Mouse (Mus musculus): ENCODE measurements around the gene Cdc42ep4. TPM values are rescaled to one million over a fixed set of nuclear protein-coding genes. Genes with fewer than 3 reads are reported as not detected.

Gene Cdc42ep4
- polyA plus RNA-seq, 1 experiment from 2014 or later, result 51.6 TPM

- peaks cover 22% of the 10 kb centered on the region for H3K4me1 ChIP-seq (ENCODE audit: control insufficient read depth, insufficient read depth, low read length)
- H3K36me3 ChIP-seq (ENCODE audit: control insufficient read depth, insufficient read depth, low read length), result no peaks in the 10 kb centered on the region
- H3K27ac ChIP-seq (ENCODE audit: low read length), result no peak overlapping the region
- H3K9ac ChIP-seq (replicated peaks; ENCODE audit: low read depth, low read length), result no peak overlapping the region
- H3K4me2 ChIP-seq (replicated peaks; ENCODE audit: low read depth, low read length), result no peak overlapping the region
- no peaks in the 10 kb centered on the region for H3K9me3 ChIP-seq (ENCODE audit: control insufficient read depth, low read depth, low read length)
- no peaks in the 10 kb centered on the region for H3K27me3 ChIP-seq (ENCODE audit: control insufficient read depth, insufficient read depth, low read length)
- no peak for ATAC-seq (ENCODE audit: insufficient number of reproducible peaks, insufficient read depth, low FRiP score, low read depth)
- WGBS, result 78% methylated on average over 3 of the region's 3 CpGs
- H3K4me3 ChIP-seq (ENCODE audit: low read depth, low read length), result no peak overlapping the region
Measured at GRCm38 (mm10) chr11:113768356-113768755, 16.7 kb upstream of the Cdc42ep4 start.

- Histone ChIP-seq H3K9ac (replicated peaks; ENCODE audit: low read depth, low read length) (no peak overlapping the region), H3K27ac (ENCODE audit: low read length) (no peak overlapping the region), H3K27me3 (ENCODE audit: control insufficient read depth, insufficient read depth, low read length) (no peaks in the 10 kb centered on the region), H3K36me3 (ENCODE audit: control insufficient read depth, insufficient read depth, low read length) (no peaks in the 10 kb centered on the region), H3K9me3 (ENCODE audit: control insufficient read depth, low read depth, low read length) (no peaks in the 10 kb centered on the region), H3K4me3 (ENCODE audit: low read depth, low read length) (no peak overlapping the region), H3K4me2 (replicated peaks; ENCODE audit: low read depth, low read length) (no peak overlapping the region), H3K4me1 (ENCODE audit: control insufficient read depth, insufficient read depth, low read length) (peaks cover 24% of the 10 kb centered on the region)
- ATAC-seq (ENCODE audit: insufficient number of reproducible peaks, insufficient read depth, low FRiP score, low read depth), result no peak
- 51% methylated on average over 8 of the region's 8 CpGs for WGBS
Measured at GRCm38 (mm10) chr11:113767285-113767684, 15.6 kb upstream of the Cdc42ep4 start.

- no peak overlapping the region for H3K4me2 ChIP-seq (replicated peaks; ENCODE audit: low read depth, low read length)
- ATAC-seq (ENCODE audit: insufficient number of reproducible peaks, insufficient read depth, low FRiP score, low read depth), result 0 out of 2 replicates have a peak, but pooled peaks have one; percentile 29
- peaks cover 24% of the 10 kb centered on the region for H3K4me1 ChIP-seq (ENCODE audit: control insufficient read depth, insufficient read depth, low read length)
- peak overlapping the region; percentile 39; the same call in 1 of the 2 replicates for H3K27ac ChIP-seq (ENCODE audit: low read length)
- H3K9ac ChIP-seq (replicated peaks; ENCODE audit: low read depth, low read length), result 0 out of 2 replicates have a peak overlapping the region, but pooled peaks have one; percentile 0
- H3K4me3 ChIP-seq (ENCODE audit: low read depth, low read length), result no peak overlapping the region
- no peaks in the 10 kb centered on the region for H3K36me3 ChIP-seq (ENCODE audit: control insufficient read depth, insufficient read depth, low read length)
- no peaks in the 10 kb centered on the region for H3K27me3 ChIP-seq (ENCODE audit: control insufficient read depth, insufficient read depth, low read length)
- no peaks in the 10 kb centered on the region for H3K9me3 ChIP-seq (ENCODE audit: control insufficient read depth, low read depth, low read length)
- WGBS, result 27% methylated on average over 10 of the region's 10 CpGs
Measured at GRCm38 (mm10) chr11:113766284-113766985, 14.8 kb upstream of the Cdc42ep4 start.

GRCm38 (mm10) chr11:113764132-113764849 lies 12.6 kb upstream of the Cdc42ep4 start:
- H3K27me3 ChIP-seq (ENCODE audit: control insufficient read depth, insufficient read depth, low read length), result no peaks in the 10 kb centered on the region
- H3K9me3 ChIP-seq (ENCODE audit: control insufficient read depth, low read depth, low read length), result no peaks in the 10 kb centered on the region
- WGBS, result 66% methylated on average over 6 of the region's 6 CpGs
- no peak overlapping the region for H3K9ac ChIP-seq (replicated peaks; ENCODE audit: low read depth, low read length)
- no peak overlapping the region for H3K4me2 ChIP-seq (replicated peaks; ENCODE audit: low read depth, low read length)
- peaks cover 24% of the 10 kb centered on the region for H3K4me1 ChIP-seq (ENCODE audit: control insufficient read depth, insufficient read depth, low read length)
- ATAC-seq (ENCODE audit: insufficient number of reproducible peaks, insufficient read depth, low FRiP score, low read depth), result no peak
- H3K36me3 ChIP-seq (ENCODE audit: control insufficient read depth, insufficient read depth, low read length), result no peaks in the 10 kb centered on the region
- H3K27ac ChIP-seq (ENCODE audit: low read length), result no peak overlapping the region
- no peak overlapping the region for H3K4me3 ChIP-seq (ENCODE audit: low read depth, low read length)

- Histone ChIP-seq H3K4me3 (ENCODE audit: low read depth, low read length) (no peak overlapping the region), H3K4me1 (ENCODE audit: control insufficient read depth, insufficient read depth, low read length) (peaks cover 24% of the 10 kb centered on the region), H3K9ac (replicated peaks; ENCODE audit: low read depth, low read length) (no peak overlapping the region), H3K27me3 (ENCODE audit: control insufficient read depth, insufficient read depth, low read length) (no peaks in the 10 kb centered on the region), H3K27ac (ENCODE audit: low read length) (no peak overlapping the region), H3K9me3 (ENCODE audit: control insufficient read depth, low read depth, low read length) (no peaks in the 10 kb centered on the region), H3K4me2 (replicated peaks; ENCODE audit: low read depth, low read length) (0 out of 2 replicates have a peak overlapping the region, but pooled peaks have one; percentile 6), H3K36me3 (ENCODE audit: control insufficient read depth, insufficient read depth, low read length) (no peaks in the 10 kb centered on the region)
- ATAC-seq (ENCODE audit: insufficient number of reproducible peaks, insufficient read depth, low FRiP score, low read depth), result peak; percentile 53; the same call in 1 of the 2 replicates
- WGBS, result 7% methylated on average over 5 of the region's 5 CpGs
Measured at GRCm38 (mm10) chr11:113763449-113763848, 11.8 kb upstream of the Cdc42ep4 start.

GRCm38 (mm10) chr11:113762136-113762797 lies 10.6 kb upstream of the Cdc42ep4 start:
- WGBS, result 77% methylated on average over 8 of the region's 8 CpGs

GRCm38 (mm10) chr11:113761646-113762045 lies 10.0 kb upstream of the Cdc42ep4 start:
- Histone ChIP-seq H3K4me3 (ENCODE audit: low read depth, low read length) (no peak overlapping the region), H3K36me3 (ENCODE audit: control insufficient read depth, insufficient read depth, low read length) (no peaks in the 10 kb centered on the region), H3K4me1 (ENCODE audit: control insufficient read depth, insufficient read depth, low read length) (peaks cover 12% of the 10 kb centered on the region), H3K9me3 (ENCODE audit: control insufficient read depth, low read depth, low read length) (no peaks in the 10 kb centered on the region), H3K27ac (ENCODE audit: low read length) (no peak overlapping the region), H3K4me2 (replicated peaks; ENCODE audit: low read depth, low read length) (no peak overlapping the region), H3K27me3 (ENCODE audit: control insufficient read depth, insufficient read depth, low read length) (no peaks in the 10 kb centered on the region), H3K9ac (replicated peaks; ENCODE audit: low read depth, low read length) (no peak overlapping the region)
- no peak for ATAC-seq (ENCODE audit: insufficient number of reproducible peaks, insufficient read depth, low FRiP score, low read depth)
- WGBS, result 82% methylated on average over 7 of the region's 7 CpGs

More at GRCm38 (mm10) chr11:113762136-113762797, 10.6 kb upstream of the Cdc42ep4 start:
- H3K4me1 ChIP-seq (ENCODE audit: control insufficient read depth, insufficient read depth, low read length), result peaks cover 17% of the 10 kb centered on the region
- H3K27me3 ChIP-seq (ENCODE audit: control insufficient read depth, insufficient read depth, low read length), result no peaks in the 10 kb centered on the region
- no peaks in the 10 kb centered on the region for H3K36me3 ChIP-seq (ENCODE audit: control insufficient read depth, insufficient read depth, low read length)
- no peak overlapping the region for H3K27ac ChIP-seq (ENCODE audit: low read length)
- H3K9me3 ChIP-seq (ENCODE audit: control insufficient read depth, low read depth, low read length), result no peaks in the 10 kb centered on the region
- no peak overlapping the region for H3K9ac ChIP-seq (replicated peaks; ENCODE audit: low read depth, low read length)
- H3K4me3 ChIP-seq (ENCODE audit: low read depth, low read length), result no peak overlapping the region
- no peak for ATAC-seq (ENCODE audit: insufficient number of reproducible peaks, insufficient read depth, low FRiP score, low read depth)
- H3K4me2 ChIP-seq (replicated peaks; ENCODE audit: low read depth, low read length), result no peak overlapping the region

- ATAC-seq (ENCODE audit: insufficient number of reproducible peaks, insufficient read depth, low FRiP score, low read depth), result no peak
- no peak overlapping the region for H3K9ac ChIP-seq (replicated peaks; ENCODE audit: low read depth, low read length)
Measured at GRCm38 (mm10) chr11:113760476-113760875, 8.8 kb upstream of the Cdc42ep4 start.

More at GRCm38 (mm10) chr11:113760476-113760875, 8.8 kb upstream of the Cdc42ep4 start:
- no peak overlapping the region for H3K4me2 ChIP-seq (replicated peaks; ENCODE audit: low read depth, low read length)
- no peaks in the 10 kb centered on the region for H3K36me3 ChIP-seq (ENCODE audit: control insufficient read depth, insufficient read depth, low read length)
- no peak overlapping the region for H3K27ac ChIP-seq (ENCODE audit: low read length)
- H3K4me1 ChIP-seq (ENCODE audit: control insufficient read depth, insufficient read depth, low read length), result peaks cover 6% of the 10 kb centered on the region; the same call in 1 of the 2 replicates
- H3K27me3 ChIP-seq (ENCODE audit: control insufficient read depth, insufficient read depth, low read length), result no peaks in the 10 kb centered on the region
- WGBS, result 49% methylated on average over 7 of the region's 7 CpGs
- H3K9me3 ChIP-seq (ENCODE audit: control insufficient read depth, low read depth, low read length), result no peaks in the 10 kb centered on the region
- H3K4me3 ChIP-seq (ENCODE audit: low read depth, low read length), result no peak overlapping the region
